Mouse (Mus musculus): ENCODE data around the gene Srsf10. TPM values are rescaled to one million over a fixed set of nuclear protein-coding genes. Genes with fewer than 3 reads are reported as not detected.

Gene Srsf10
- total RNA-seq, 2 experiments from 2014 or later = 47.2 to 59.0 TPM

- no peak for DNase-seq
These were observed 63.2 kb downstream of the Srsf10 start for GRCm38 (mm10) chr4:135918635-135919279.

- DNase-seq = no peak
These were observed 63.7 kb downstream of the Srsf10 start for GRCm38 (mm10) chr4:135919280-135919639.

Other genes starting within 250 kb of the Srsf10 start
- gene Ifnlr1, start 169.5 kb upstream of the Srsf10 start, total RNA-seq (2021) = under 1 TPM; 0.21 to 0.23 TPM
- under 1 TPM; 0.09 to 0.23 TPM for gene Il22ra1, start 127.6 kb upstream of the Srsf10 start, total RNA-seq (2021)
- gene Myom3, start 96.0 kb upstream of the Srsf10 start, total RNA-seq (2021) = 10 to 100 TPM; 47.8 to 59.7 TPM
- gene Pnrc2, start 18.1 kb downstream of the Srsf10 start, total RNA-seq (2021) = 10 to 100 TPM; 59.0 to 71.8 TPM
- under 1 TPM; 0.75 to 0.95 TPM for gene Cnr2, start 39.6 kb downstream of the Srsf10 start, total RNA-seq (2021)
- 10 to 100 TPM; 36.1 to 41.4 TPM for gene Fuca1, start 65.0 kb downstream of the Srsf10 start, total RNA-seq (2021)
- 10 to 100 TPM; 43.7 to 49.2 TPM for gene Hmgcl, start 90.7 kb downstream of the Srsf10 start, total RNA-seq (2021)
- 1 to 10 TPM; 2.8 to 4.0 TPM for gene Gale, start 108.0 kb downstream of the Srsf10 start, total RNA-seq (2021)
- gene Lypla2, start 116.9 kb downstream of the Srsf10 start, total RNA-seq (2021) = 10 to 100 TPM; 31.4 to 35.0 TPM
- 10 to 100 TPM; 22.0 to 23.5 TPM for gene Pithd1, start 131.5 kb downstream of the Srsf10 start, total RNA-seq (2021)
- gene Eloa, start 166.0 kb downstream of the Srsf10 start, total RNA-seq (2021) = 10 to 100 TPM; 50.2 to 51.4 TPM
- gene Rpl11, start 197.7 kb downstream of the Srsf10 start, total RNA-seq (2021) = 100 to 1,000 TPM; 419 to 459 TPM